Mouse (Mus musculus): ENCODE measurements around the gene Malsu1. TPM values are rescaled to one million over a fixed set of nuclear protein-coding genes. Genes with fewer than 3 reads are reported as not detected.

Malsu1 gene
- total RNA-seq, 2 experiments from 2014 or later, result 26.1 to 27.3 TPM

DNA sequence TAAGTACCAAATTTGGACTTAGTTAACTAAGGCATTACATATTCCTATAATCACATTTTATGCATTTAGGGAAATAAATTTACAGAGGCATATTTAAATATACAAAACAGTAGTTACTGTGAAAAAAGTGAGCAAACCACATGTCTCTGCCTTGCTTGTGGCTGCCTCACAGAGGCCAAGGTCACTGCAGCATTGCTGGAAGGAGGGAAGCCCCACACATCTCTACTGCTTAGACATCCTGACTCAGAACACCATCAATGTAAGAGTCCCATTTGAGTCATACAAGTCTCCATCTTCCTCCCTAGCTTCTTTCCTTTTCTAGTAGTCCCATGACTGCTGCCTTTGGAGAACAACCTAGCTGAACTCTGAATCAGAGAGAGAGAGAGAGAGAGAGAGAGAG is 56.7 kb downstream of the Malsu1 start:
- no peak for DNase-seq (ENCODE audit: low spot score in 2 of 2)
- intact Hi-C loops (cut with DNase I), result no loop called here

DNA sequence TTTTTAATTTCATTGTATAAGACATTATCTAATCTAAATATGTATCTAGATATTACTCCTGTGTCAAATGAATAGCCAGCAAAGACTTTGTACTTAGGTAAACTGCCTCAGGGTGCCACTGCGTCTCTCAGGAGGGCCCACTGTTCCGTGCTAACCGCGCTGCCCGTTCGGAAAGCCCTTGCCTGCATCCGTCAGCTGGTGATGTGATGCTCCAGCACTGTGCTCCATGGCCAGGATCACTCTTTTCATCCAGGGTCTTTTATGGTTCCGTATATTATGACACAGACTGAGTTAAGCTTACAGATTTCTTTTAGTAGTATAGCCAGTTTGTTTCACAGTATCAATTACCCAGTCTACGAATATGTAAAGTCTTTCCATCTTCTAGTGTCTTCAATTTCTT is 58.3 kb downstream of the Malsu1 start:
- intact Hi-C loops (cut with DNase I), result no loop called here
- no peak for DNase-seq (ENCODE audit: low spot score in 2 of 2)

DNA sequence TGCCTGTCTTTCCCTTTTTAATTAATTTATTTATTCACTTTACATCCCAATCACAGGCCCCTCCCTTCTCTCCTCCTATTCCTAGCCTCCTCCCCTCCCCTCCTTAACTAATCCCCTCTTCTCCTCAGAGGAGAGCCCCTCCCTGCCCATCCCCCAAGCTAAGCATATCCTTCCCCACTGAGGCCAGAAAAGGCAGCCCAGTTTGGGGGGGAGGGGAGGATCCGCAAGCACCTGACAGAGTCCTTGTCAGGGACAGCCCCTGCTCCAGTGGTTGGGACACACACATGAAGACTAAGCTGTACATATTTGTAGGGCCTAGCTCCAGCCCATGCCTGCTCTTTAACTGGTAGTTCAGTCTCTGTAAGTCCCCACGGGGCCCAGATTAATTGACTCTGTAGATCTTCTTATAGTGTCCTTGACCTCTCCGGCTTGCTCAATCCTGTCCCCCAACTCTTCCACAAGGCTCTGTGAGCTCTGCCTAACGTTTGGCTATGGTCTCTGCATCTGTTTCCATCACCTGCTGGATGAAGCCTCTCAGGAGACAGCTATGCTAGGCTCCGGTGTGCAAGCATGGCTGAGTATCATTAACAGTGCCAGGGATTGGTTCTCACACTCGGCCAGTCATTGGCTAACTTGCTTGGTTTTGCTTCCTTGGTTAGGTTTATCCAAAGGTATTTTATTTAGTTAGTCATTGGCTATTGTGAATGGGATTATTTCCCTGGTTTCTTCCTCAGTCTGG is 58.9 kb downstream of the Malsu1 start:
- intact Hi-C loops (cut with DNase I), result no loop called here
- no peak for DNase-seq (ENCODE audit: low spot score in 2 of 2)

Other genes with a start within 250 kb of the Malsu1 start
- gene Tmem176a, start 232.9 kb upstream of the Malsu1 start, total RNA-seq (2021), result 10 to 100 TPM; 30.2 to 34.9 TPM
- gene Tmem176b, start 232.3 kb upstream of the Malsu1 start, total RNA-seq (2021), result 10 to 100 TPM; 53.7 to 57.9 TPM
- gene Aoc1, start 200.9 kb upstream of the Malsu1 start, total RNA-seq (2021), result not detected
- not detected for gene 1600015I10Rik, start 143.9 kb upstream of the Malsu1 start, total RNA-seq (2021)
- not detected for gene Doxl2, start 98.8 kb upstream of the Malsu1 start, total RNA-seq (2021)
- not detected for gene Svs1, start 86.9 kb upstream of the Malsu1 start, total RNA-seq (2021)
- 1 to 10 TPM; 1.3 to 1.7 TPM for gene Gpnmb, start 37.2 kb upstream of the Malsu1 start, total RNA-seq (2021)
- gene Igf2bp3, start 141.2 kb downstream of the Malsu1 start, total RNA-seq (2021), result under 1 TPM in 1 of 2 experiments, not detected in 1; 0.16 TPM
- gene Tra2a, start 190.2 kb downstream of the Malsu1 start, total RNA-seq (2021), result 10 to 100 TPM; 74.1 to 80.5 TPM
- 10 to 100 TPM in 1 of 2 experiments, 1 to 10 TPM in 1; 9.8 to 10.1 TPM for gene Ccdc126, start 245.5 kb downstream of the Malsu1 start, total RNA-seq (2021)

Data from left cerebral cortex, postnatal 25 days (tissue).